Mouse (Mus musculus): ENCODE measurements around the gene Erg.

GRCm38 (mm10) chr16:95459325-95459691, 127.1 kb downstream of the Erg start:
- no peak for TF ChIP-seq POLR2A (IDR thresholded peaks at IDR 0.05; ENCODE audit: low read depth, low read length)
- no peak for TF ChIP-seq CTCF (IDR thresholded peaks at IDR 0.05; ENCODE audit: borderline replicate concordance, insufficient read depth, low read length)
